Mouse (Mus musculus) kidney, adult 2 months (tissue): ENCODE results near the gene Sgpl1.

Experiments
- CTCF ChIP-seq: fragments of 200-500 bp; conservative IDR thresholded peaks from 2 replicates; pipeline ENCODE4 v1.5.1; 2011; ENCODE audit warnings: low read depth, mild to moderate bottlenecking, control low read depth, low read length, moderate library complexity, mixed read lengths; ENCODE audit not compliant: insufficient read depth, insufficient read length
- POLR2A ChIP-seq: fragments of 200-500 bp; IDR thresholded peaks from one replicate; pipeline ENCODE4 v1.6.1; 2011; ENCODE audit warnings: low read depth, low read length, control low read depth

GRCm38 (mm10) chr10:61080227-61080930 lies 67.1 kb downstream of the Sgpl1 start:
- no peak for TF ChIP-seq CTCF
- no peak for TF ChIP-seq POLR2A
